Mouse (Mus musculus) hindbrain, embryonic 16.5 days (tissue): ENCODE measurements around the gene Enc1. TPM values are rescaled to one million over a fixed set of nuclear protein-coding genes. Genes with fewer than 3 reads are reported as not detected.
A peak's percentile ranks its signal among the peaks of the same experiment; 100 is the strongest.

Source experiments
- ATAC-seq: fragments of 200-750 bp; cut with Nextera tagmentation; 2 replicates; pipeline ENCODE4 v1.8.0; 2017; ENCODE audit warnings: moderate TSS enrichment, moderate library complexity
- H3K27ac ChIP-seq: fragments of 300-500 bp; sonication (generic); 2 replicates; pipeline ENCODE4 v1.5.1; 2014; ENCODE audit warnings: low read depth, mild to moderate bottlenecking, control low read depth, low read length, moderate library complexity
- H3K27me3 ChIP-seq: fragments of 300-500 bp; sonication (generic); replicated peaks from 2 replicates; pipeline ENCODE4 v1.6.1; 2014; ENCODE audit warnings: low read length; ENCODE audit not compliant: control insufficient read depth, insufficient read depth
- H3K36me3 ChIP-seq: fragments of 300-500 bp; sonication (generic); 2 replicates; pipeline ENCODE4 v1.6.1; 2014; ENCODE audit warnings: mild to moderate bottlenecking, low read length, moderate library complexity, mixed read lengths; ENCODE audit not compliant: control insufficient read depth, insufficient read depth
- H3K4me1 ChIP-seq: fragments of 300-500 bp; sonication (generic); 2 replicates; pipeline ENCODE4 v1.6.1; 2014; ENCODE audit warnings: low read depth, low read length; ENCODE audit not compliant: control insufficient read depth, insufficient read depth
- H3K4me2 ChIP-seq: fragments of 300-500 bp; sonication (generic); 2 replicates; pipeline ENCODE4 v1.6.1; 2014; ENCODE audit warnings: mild to moderate bottlenecking, low read length, control low read depth, moderate library complexity
- H3K4me3 ChIP-seq: fragments of 300-500 bp; sonication (generic); 2 replicates; pipeline ENCODE4 v1.5.1; 2014; ENCODE audit warnings: mild to moderate bottlenecking, low read length, control low read depth, moderate library complexity
- H3K9ac ChIP-seq: fragments of 300-500 bp; sonication (generic); 2 replicates; pipeline ENCODE4 v1.6.1; 2014; ENCODE audit warnings: low read depth, mild to moderate bottlenecking, control low read depth, low read length, moderate library complexity
- H3K9me3 ChIP-seq: fragments of 300-500 bp; sonication (generic); 2 replicates; pipeline ENCODE4 v1.6.1; 2014; ENCODE audit warnings: mild to moderate bottlenecking, low read length, moderate library complexity; ENCODE audit not compliant: control insufficient read depth
- WGBS: fragments of 180-500 bp; shearing (Covaris S2); extraction: QIAGEN DNeasy Blood & Tissue Kit; methylation state at CpG from one replicate; pipeline ENCODE4 v1.1.7; 2014; 5-methylcytosine and 5-hydroxymethylcytosine counted together
- polyA plus RNA-seq: library from polyadenylated mRNA; unstranded; fragments of >200 nt; fragmentation: Nextera tagmentation; extraction: Ambion mirVana; gene quantifications from 2 replicates; pipeline ENCODE4 v1.2.1, GENCODE M21; 2015

Enc1 gene
- polyA plus RNA-seq, 1 experiment from 2014 or later: 66.3 TPM

DNA sequence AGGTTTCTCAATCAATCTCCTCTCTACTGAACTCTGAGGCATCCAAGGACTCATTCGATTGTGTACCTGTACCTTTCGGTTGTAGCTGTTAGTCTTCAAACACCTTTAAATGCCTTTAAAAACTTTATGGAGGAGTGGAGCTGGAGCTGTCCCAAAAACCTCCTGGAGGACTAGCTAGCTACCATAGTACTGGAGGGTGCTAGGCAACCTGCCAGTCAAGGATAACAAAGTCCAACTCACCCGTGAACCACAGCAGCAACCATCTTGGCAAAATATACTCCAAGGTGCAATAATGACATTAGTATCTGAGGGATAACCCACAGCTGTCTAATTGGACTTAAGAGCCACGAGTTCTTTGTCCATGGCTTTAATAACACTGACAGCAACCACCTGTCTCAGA is 39.0 kb upstream of the Enc1 start:
- Histone ChIP-seq H3K27ac (no peak overlapping the region), H3K9me3 (no peaks in the 10 kb centered on the region), H3K27me3 (no peaks in the 10 kb centered on the region), H3K4me1 (no peaks in the 10 kb centered on the region; the same call in 1 of the 2 replicates), H3K9ac (no peak overlapping the region), H3K4me3 (no peak overlapping the region), H3K36me3 (no peaks in the 10 kb centered on the region), H3K4me2 (no peak overlapping the region)
- WGBS: 72% methylated on average over 4 of the region's 4 CpGs
- ATAC-seq: no peak

DNA sequence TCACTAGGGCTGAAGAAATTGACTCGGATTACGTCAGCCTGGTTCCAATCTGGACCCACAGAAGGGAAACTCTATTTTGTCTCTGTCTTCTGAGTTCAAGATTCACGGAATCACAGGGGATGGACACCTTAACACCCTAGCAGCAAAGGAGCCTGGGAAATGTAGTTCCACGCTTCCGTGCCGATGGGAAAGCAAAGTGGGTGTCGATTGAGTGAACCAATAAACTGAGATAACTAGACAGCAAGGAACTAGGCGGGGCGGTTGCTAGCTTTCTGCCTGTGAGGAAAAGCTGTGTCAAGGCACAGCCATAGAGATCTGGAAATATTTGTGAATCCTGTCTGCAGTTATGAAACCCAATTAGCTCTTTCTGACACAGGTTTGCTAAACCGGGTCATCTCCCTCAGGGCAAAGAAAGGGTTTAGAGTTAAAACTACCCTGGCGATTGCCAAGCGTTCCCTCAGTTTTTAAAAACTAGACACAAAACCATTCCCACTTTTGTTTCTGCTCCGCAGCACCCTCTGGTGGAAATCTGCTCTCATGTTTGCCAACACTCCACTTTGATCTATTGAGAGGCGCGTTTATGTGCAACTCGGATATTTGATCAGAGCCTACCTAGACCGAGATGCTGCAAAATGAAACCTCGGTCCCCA is 35.7 kb upstream of the Enc1 start:
- Histone ChIP-seq H3K4me2 (peak overlapping the region; percentile 59), H3K27me3 (no peaks in the 10 kb centered on the region), H3K4me3 (peak overlapping the region; percentile 32), H3K27ac (0 out of 2 replicates have a peak overlapping the region, but pooled peaks have one; percentile 2), H3K9ac (no peak overlapping the region), H3K9me3 (no peaks in the 10 kb centered on the region), H3K36me3 (no peaks in the 10 kb centered on the region), H3K4me1 (no peaks in the 10 kb centered on the region)
- WGBS: 11% methylated on average over 18 of the region's 18 CpGs
- peak; percentile 86 for ATAC-seq

DNA sequence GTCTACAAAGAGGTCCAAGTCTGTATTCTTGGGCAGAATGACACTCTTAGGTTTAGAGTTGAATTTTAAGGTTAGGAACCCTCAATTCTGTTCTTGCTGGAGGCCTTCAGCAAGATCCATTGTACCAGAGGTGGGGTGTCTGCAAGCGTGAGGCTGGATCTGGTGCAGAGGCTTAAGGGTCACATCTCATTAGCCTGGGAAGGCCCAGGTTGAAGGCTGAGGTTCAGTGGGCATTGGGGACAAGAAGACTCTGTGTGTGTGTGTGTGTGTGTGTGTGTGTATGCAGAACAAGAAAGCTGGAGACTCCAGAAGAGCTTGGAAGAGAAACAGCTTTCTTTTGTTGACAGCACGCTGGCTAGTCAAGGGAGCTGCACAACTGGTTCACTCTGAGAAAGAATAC is 34.9 kb upstream of the Enc1 start:
- Histone ChIP-seq H3K4me2 (no peak overlapping the region), H3K9me3 (no peaks in the 10 kb centered on the region), H3K4me3 (no peak overlapping the region), H3K27me3 (no peaks in the 10 kb centered on the region), H3K9ac (no peak overlapping the region), H3K27ac (no peak overlapping the region), H3K4me1 (no peaks in the 10 kb centered on the region), H3K36me3 (no peaks in the 10 kb centered on the region)
- ATAC-seq: no peak
- WGBS: 95% methylated on average over 2 of the region's 2 CpGs

DNA sequence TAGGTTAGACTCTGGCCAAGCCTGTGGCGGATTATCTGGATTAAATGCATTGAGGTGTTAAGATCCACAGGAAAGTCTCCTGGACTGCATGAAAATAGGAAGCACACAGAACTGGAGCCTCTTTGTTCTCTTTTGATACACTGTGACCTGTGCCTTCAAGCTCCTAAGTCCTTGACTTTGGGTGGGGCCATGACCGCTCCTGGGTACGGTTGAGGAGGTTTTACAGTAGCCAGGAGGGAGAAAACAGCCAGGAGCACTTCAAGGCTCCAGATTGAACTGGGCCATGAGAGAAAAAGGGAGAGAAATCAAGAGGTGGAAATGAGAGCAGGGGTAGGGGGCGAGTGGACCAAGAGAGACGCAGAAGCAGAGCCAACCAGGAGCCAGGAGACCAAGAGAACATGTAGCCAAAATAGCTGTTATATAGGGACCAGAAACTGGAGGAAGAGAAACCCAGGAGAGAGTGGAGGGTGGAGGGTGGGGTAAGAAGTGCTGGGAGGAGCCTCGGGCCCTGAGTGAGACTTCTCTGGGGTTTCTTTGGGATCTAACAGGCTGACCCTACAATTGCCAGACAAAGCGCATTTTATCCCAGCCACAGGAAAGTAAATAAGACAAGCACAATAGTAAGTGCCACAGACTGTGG is 33.3 kb upstream of the Enc1 start:
- H3K27ac ChIP-seq: no peak overlapping the region
- no peaks in the 10 kb centered on the region for H3K9me3 ChIP-seq
- ATAC-seq: no peak
- H3K4me3 ChIP-seq: no peak overlapping the region
- H3K4me1 ChIP-seq: no peaks in the 10 kb centered on the region
- no peaks in the 10 kb centered on the region for H3K36me3 ChIP-seq
- 82% methylated on average over 7 of the region's 7 CpGs for WGBS
- H3K27me3 ChIP-seq: no peaks in the 10 kb centered on the region
- H3K9ac ChIP-seq: no peak overlapping the region
- H3K4me2 ChIP-seq: no peak overlapping the region

DNA sequence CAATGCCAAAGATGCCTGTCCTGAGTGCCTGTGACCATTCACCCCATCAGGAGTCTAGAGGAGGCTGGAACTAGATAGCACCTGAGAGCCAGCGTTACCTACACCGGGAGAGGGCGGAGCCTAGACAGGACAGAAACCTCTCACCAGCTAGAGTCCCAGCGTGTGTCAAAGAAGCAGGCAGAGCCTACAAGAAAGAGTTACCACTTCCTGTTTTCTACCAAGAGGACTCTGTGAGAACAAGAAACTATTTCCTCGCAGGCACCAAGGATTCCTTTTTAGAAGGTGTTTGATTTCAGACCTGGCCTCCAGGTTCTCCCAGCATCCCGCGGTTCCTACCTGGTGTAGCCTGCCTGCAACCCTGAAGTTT is 32.8 kb upstream of the Enc1 start:
- H3K4me2 ChIP-seq: no peak overlapping the region

GRCm38 (mm10) chr13:97208500-97209010 is 32.4 kb upstream of the Enc1 start:
- Histone ChIP-seq H3K4me1 (no peaks in the 10 kb centered on the region), H3K27me3 (no peaks in the 10 kb centered on the region), H3K9ac (no peak overlapping the region), H3K36me3 (no peaks in the 10 kb centered on the region), H3K4me3 (no peak overlapping the region), H3K4me2 (no peak overlapping the region), H3K27ac (no peak overlapping the region), H3K9me3 (no peaks in the 10 kb centered on the region)
- ATAC-seq: no peak
- 72% methylated on average over 3 of the region's 3 CpGs for WGBS

More for the DNA sequence above, 32.8 kb upstream of the Enc1 start:
- no peaks in the 10 kb centered on the region for H3K27me3 ChIP-seq
- no peaks in the 10 kb centered on the region for H3K4me1 ChIP-seq
- H3K36me3 ChIP-seq: no peaks in the 10 kb centered on the region
- no peak overlapping the region for H3K27ac ChIP-seq
- 63% methylated on average over 7 of the region's 7 CpGs for WGBS
- no peak overlapping the region for H3K9ac ChIP-seq
- H3K9me3 ChIP-seq: no peaks in the 10 kb centered on the region
- H3K4me3 ChIP-seq: no peak overlapping the region
- no peak for ATAC-seq

GRCm38 (mm10) chr13:97214583-97215268 is 26.2 kb upstream of the Enc1 start:
- Histone ChIP-seq H3K9ac (no peak overlapping the region), H3K36me3 (no peaks in the 10 kb centered on the region), H3K4me2 (no peak overlapping the region), H3K4me3 (no peak overlapping the region), H3K4me1 (no peaks in the 10 kb centered on the region), H3K9me3 (no peaks in the 10 kb centered on the region), H3K27ac (no peak overlapping the region), H3K27me3 (no peaks in the 10 kb centered on the region)
- no peak for ATAC-seq
- 51% methylated on average over 3 of the region's 3 CpGs for WGBS

DNA sequence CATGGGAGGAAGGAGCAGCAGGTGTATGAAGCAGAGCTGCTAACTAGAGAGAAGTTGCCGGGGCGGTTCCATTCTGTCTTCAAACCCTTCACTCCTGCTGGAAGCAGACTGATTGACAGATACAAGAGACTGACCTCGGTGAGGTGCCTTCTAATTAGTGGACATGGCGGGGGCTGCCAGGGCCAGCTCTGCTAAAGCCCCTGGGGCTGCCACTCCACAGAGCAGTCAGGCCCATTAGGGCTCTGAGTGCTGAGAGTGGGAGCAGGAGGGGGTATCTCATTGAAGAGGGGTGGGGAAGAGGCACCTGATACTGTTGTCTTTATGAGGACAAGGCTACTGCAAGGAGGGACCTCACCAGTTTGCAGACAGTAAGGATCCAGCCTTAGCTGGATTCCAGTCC is 25.3 kb upstream of the Enc1 start:
- Histone ChIP-seq H3K4me3 (no peak overlapping the region), H3K4me1 (no peaks in the 10 kb centered on the region), H3K27me3 (no peaks in the 10 kb centered on the region), H3K36me3 (no peaks in the 10 kb centered on the region), H3K4me2 (no peak overlapping the region), H3K9me3 (no peaks in the 10 kb centered on the region), H3K9ac (no peak overlapping the region), H3K27ac (no peak overlapping the region)
- ATAC-seq: no peak
- 52% methylated on average over 4 of the region's 4 CpGs for WGBS

DNA sequence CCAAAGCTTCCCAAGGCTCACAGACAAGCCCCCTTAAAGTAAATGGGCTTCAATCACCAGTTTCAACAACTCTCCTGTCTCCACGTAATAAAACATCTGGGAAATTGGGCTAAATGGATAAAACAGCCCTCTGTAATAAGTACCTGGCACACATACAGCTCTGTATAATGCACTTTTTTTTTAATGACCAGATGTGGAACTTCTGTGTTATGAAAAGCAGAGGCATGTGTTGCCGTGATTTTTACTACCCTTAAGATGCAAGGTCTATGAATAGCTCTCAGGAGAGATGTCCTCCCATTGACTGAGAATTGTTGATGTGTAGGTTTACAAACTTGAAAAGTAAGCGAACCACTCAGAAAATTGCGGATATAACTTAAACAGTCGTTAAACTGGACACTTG is 24.7 kb upstream of the Enc1 start:
- 82% methylated on average over 5 of the region's 5 CpGs for WGBS
- H3K9ac ChIP-seq: no peak overlapping the region
- no peak overlapping the region for H3K4me2 ChIP-seq
- no peaks in the 10 kb centered on the region for H3K9me3 ChIP-seq
- H3K36me3 ChIP-seq: no peaks in the 10 kb centered on the region
- H3K4me1 ChIP-seq: no peaks in the 10 kb centered on the region
- no peak overlapping the region for H3K4me3 ChIP-seq
- no peaks in the 10 kb centered on the region for H3K27me3 ChIP-seq
- no peak overlapping the region for H3K27ac ChIP-seq
- no peak for ATAC-seq
